Mouse (Mus musculus) T-helper 1 cell (primary cell): Measurements from ENCODE around the gene Lyve1.
"Not testable (repeated sequence)": the region's sequence is repeated elsewhere in the genome, so short reads cannot be mapped to it uniquely, and the experiment has no call there.

Experiments used
- in situ Hi-C: fragments of 300-600 bp; cut with MboI, MseI; formaldehyde crosslinking; loops from one replicate; pipeline ENCODE4 v1.15.1; 2025; ENCODE audit warnings: high pct_unique_total_duplicates

Gene Lyve1

GRCm38 (mm10) chr7:110862751-110863289 is at the start of gene Lyve1:
Gene Lyve1, minus strand, starts transcription at chr7:110863239.
- in situ Hi-C loops = no loop called here

DNA sequence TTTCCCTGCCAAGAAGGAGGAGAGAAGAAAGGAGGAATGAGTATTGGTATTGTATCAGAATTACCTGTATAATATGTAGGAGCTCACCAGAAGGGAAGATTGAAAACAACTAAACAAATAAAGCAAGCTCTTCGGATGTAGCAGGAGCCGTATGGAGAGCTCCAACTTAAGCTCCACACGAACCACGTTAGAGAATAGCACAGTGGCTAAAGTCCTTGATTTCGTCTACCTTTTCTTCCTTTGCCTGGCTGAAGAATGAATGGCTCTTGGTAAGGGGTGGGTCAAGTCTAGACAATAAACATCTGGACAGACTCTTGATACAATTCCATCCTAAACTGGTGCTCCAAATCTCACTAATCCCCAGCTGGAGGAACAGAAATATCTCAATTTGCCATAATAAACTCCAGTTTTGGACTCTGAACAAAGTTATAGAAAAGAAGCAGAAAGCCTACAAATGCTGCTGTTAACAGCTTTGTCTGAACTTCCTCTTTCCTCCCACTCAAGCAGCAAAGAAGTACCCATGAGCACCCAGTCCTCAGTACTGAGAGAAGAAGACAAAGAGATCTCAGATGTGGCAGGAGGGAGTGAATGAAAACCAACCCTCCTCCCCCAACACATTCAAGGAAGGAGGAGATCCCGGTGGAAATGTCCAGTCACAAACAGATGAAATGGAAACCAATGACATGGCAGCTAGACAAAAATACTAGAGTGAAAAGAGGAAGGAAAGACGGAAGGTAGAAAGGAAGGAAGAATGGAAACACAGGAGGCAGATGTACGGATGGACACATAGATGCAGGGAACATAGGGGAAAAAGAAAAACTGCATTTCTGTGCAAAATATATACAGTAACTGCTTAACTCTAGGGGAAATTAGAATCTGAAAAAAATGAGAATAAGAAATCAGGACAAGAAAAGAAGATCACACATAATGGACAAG is 45.4 kb upstream of the Lyve1 start:
- in situ Hi-C loops = loop anchor here (10.0 kb wide), 1 partner anchor 1064 kb away; no protein-coding TSS in a partner anchor

- in situ Hi-C loops = loop anchor here (10.0 kb wide), 1 partner anchor 1062 kb away; no protein-coding TSS in a partner anchor
Measured at GRCm38 (mm10) chr7:110906566-110906965, 43.5 kb upstream of the Lyve1 start.

DNA sequence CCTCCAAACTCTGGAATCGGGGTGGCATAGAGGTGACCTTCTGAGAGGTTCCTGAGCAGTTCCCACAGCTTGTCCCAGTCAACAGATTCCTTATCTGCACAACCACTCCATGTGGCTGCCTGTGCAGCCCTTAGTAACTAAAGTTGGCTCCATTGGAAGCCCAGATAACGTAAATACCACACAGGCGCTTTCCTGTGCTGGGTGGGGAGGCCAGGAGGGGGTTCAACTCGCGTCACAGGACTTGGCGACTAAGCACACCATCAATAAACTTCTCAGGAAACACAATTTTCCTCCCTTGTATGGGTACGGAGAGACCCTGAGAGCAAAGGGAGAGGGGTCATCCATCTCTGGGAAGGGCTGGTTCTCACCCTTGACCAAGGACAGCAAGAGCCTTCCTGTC is 40.2 kb upstream of the Lyve1 start:
- in situ Hi-C loops = loop anchor here (10.0 kb wide), 1 partner anchor 1058 kb away; no protein-coding TSS in a partner anchor

- in situ Hi-C loops = no loop called here
Measured at GRCm38 (mm10) chr7:110897202-110897601, 34.2 kb upstream of the Lyve1 start.

GRCm38 (mm10) chr7:110896453-110896852 is 33.4 kb upstream of the Lyve1 start:
- in situ Hi-C loops = no loop called here

- in situ Hi-C loops = not testable (repeated sequence)
Measured at GRCm38 (mm10) chr7:110895772-110896171, 32.7 kb upstream of the Lyve1 start.

- in situ Hi-C loops = no loop called here
Measured at GRCm38 (mm10) chr7:110894673-110895072, 31.6 kb upstream of the Lyve1 start.

- in situ Hi-C loops = no loop called here
Measured at GRCm38 (mm10) chr7:110893943-110894610, 31.0 kb upstream of the Lyve1 start.

- in situ Hi-C loops = no loop called here
Measured at GRCm38 (mm10) chr7:110891501-110891986, 28.5 kb upstream of the Lyve1 start.

DNA sequence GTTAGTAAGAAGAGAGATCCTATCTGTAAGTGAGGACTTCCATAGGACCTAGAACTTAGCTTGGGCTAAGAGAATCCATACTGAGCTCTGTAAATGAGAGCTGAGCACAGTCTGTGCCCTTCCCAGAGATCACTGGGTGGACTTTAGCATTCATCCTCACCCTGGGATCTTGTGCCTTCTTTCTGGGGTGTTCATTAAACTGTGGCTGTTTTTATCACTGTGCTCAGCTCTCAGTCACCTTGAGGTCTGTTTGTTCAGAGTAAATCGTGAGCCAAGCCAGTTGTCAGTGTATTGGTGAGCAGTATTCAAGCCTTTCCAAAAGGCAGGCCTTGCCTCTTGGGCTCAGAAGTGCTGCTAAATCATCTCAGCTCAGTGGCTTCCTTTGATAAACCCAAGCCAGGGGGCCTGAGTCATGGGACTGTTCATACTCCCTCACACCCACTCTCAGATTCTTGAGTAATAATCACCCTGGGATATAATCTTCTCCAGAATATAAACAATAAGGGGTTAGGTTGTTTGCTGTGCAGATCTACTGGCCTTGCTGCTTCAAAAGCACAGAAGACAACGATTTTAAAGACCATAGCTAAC is 18.8 kb upstream of the Lyve1 start:
- in situ Hi-C loops = no loop called here

DNA sequence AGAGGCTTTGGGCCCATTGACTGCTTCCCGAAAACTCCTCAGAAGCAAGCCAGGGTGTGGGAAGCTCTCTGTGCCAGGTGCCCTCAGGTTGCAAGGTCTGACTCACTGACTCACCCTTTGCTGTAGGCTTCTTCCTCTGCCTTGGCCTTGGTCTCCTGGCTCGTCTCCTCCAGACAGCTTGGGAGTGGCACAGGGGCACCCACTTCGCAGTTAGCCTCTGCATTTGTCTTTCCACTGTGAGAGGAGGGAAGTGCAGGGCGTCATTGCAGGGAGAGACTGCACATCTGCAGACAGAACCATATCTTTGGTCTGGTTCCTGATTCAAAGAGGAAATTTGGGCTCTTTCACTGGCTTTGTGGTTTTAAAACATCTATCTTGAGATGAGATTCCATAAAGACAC is 15.0 kb upstream of the Lyve1 start:
- in situ Hi-C loops = no loop called here

- in situ Hi-C loops = no loop called here
Measured at GRCm38 (mm10) chr7:110876965-110877364, 13.9 kb upstream of the Lyve1 start.

GRCm38 (mm10) chr7:110868807-110869206 is 5.8 kb upstream of the Lyve1 start:
- in situ Hi-C loops = no loop called here

DNA sequence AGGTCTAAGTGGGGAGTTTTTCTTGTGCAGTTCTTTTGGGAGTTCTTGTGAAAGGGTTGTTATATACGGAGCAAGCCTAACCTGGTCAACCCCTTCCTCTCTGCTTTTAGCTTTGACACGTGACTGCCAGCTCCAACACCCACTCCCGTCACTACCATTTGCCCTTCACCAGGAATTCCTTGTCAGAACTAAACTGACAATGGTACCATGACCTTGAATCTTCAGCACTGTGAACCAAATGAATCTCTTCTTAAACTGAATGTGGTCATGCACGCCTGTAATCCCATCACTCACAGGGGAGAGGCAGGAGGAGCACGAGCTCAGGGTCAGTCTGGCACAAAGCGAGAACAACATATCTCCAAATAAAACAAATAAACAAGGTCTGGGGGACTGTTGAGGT is 4.1 kb upstream of the Lyve1 start:
- in situ Hi-C loops = no loop called here

- in situ Hi-C loops = no loop called here
Measured at GRCm38 (mm10) chr7:110866021-110866420, 3.0 kb upstream of the Lyve1 start.

- in situ Hi-C loops = no loop called here
Measured at GRCm38 (mm10) chr7:110865570-110865969, 2.5 kb upstream of the Lyve1 start.

- in situ Hi-C loops = no loop called here
Measured at GRCm38 (mm10) chr7:110865038-110865437, 2.0 kb upstream of the Lyve1 start.

GRCm38 (mm10) chr7:110860129-110860528 is 2.9 kb downstream of the Lyve1 start:
- in situ Hi-C loops = no loop called here

- in situ Hi-C loops = no loop called here
Measured at GRCm38 (mm10) chr7:110855604-110856003, 7.4 kb downstream of the Lyve1 start.

DNA sequence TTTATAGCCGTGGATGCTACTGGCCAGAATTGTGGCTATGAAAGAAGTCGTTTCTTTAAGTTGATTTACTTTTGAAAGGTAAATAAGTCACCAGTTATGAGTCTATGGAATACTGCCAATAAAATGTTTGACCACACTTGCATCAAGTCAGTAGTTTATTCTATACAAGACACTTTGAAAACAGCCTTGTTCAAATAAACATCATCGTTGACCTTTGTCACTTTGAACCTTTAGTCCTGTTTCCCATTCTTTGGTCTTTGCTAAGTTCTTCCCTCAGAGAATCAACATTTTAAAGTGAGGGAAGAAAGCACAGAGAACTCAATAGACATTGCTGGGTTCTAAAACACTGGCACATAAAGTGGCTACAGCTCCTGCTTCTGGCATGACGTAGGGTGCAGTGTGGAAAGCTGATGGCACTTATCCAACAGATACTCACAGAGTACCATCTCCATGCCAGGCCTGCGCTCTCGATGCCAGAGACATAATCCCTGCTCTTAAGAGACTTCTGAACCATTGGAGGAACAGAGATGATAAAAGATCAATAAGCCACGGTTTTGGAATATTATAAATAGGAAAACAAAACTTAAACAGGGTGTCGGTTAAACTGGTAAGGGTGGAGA is 8.0 kb downstream of the Lyve1 start:
- in situ Hi-C loops = no loop called here
